Mouse (Mus musculus) thymus, adult 2 months (tissue): ENCODE data around the gene Fam160b1. TPM values are rescaled to one million over a fixed set of nuclear protein-coding genes. Genes with fewer than 3 reads are reported as not detected.

Source experiments
- DNase-seq: peaks from one replicate; pipeline ENCODE4 v3.0.0; 2021
- H3K27ac ChIP-seq: fragments of 200-500 bp; 2 replicates; pipeline ENCODE4 v1.5.1; 2012; ENCODE audit warnings: low read length, control low read depth; ENCODE audit not compliant: control insufficient read depth, insufficient read depth
- H3K27me3 ChIP-seq: fragments of 200-500 bp; 2 replicates; pipeline ENCODE4 v1.6.1; 2012; ENCODE audit warnings: mild to moderate bottlenecking, low read length, moderate library complexity, mixed read lengths; ENCODE audit not compliant: control insufficient read depth, insufficient read depth
- H3K36me3 ChIP-seq: fragments of 200-500 bp; 2 replicates; pipeline ENCODE4 v1.6.1; 2012; ENCODE audit warnings: mild to moderate bottlenecking, low read length, moderate library complexity; ENCODE audit not compliant: control insufficient read depth, insufficient read depth
- H3K4me1 ChIP-seq: fragments of 200-500 bp; replicated peaks from 2 replicates; pipeline ENCODE4 v1.6.1; 2012; ENCODE audit warnings: low read length; ENCODE audit not compliant: control insufficient read depth, insufficient read depth
- H3K4me3 ChIP-seq: fragments of 200-500 bp; 2 replicates; pipeline ENCODE4 v1.5.1; 2012; ENCODE audit warnings: mild to moderate bottlenecking, low read length, control low read depth, moderate library complexity; ENCODE audit not compliant: control insufficient read depth, insufficient read depth
- CTCF ChIP-seq: fragments of 200-500 bp; IDR thresholded peaks from 2 replicates; pipeline ENCODE4 v1.5.1; 2012; ENCODE audit warnings: mild to moderate bottlenecking, control low read depth, low read length, moderate library complexity, borderline replicate concordance; ENCODE audit not compliant: control insufficient read depth, poor library complexity, insufficient read depth; ENCODE audit errors: extremely low read depth
- POLR2A ChIP-seq: fragments of 200-500 bp; IDR thresholded peaks from 2 replicates; pipeline ENCODE4 v1.6.1; 2012; ENCODE audit warnings: mild to moderate bottlenecking, low read length, control low read depth, moderate library complexity; ENCODE audit not compliant: control insufficient read depth, poor library complexity, insufficient read depth; ENCODE audit errors: extremely low read depth
- whole genome bisulfite sequencing: fragments of 180-500 bp; shearing (Covaris S2); methylation state at CpG from one replicate; pipeline ENCODE4 v1.1.7; 2018; 5-methylcytosine and 5-hydroxymethylcytosine counted together
- polyA plus RNA-seq: library from polyadenylated mRNA; depleted of rRNA; stranded (reverse); fragments of >200 nt; gene quantifications from 2 replicates; pipeline ENCODE4 v1.2.3, GENCODE M21; 2012

Fam160b1 gene
- polyA plus RNA-seq, 1 experiment, result 28.3 TPM

- no peak overlapping the region for H3K27ac ChIP-seq
- H3K4me3 ChIP-seq, result no peak overlapping the region
- H3K4me1 ChIP-seq, result 0 out of 2 replicates have a peak, but pooled peaks cover 2% of the 10 kb centered on the region
- peaks cover 84% of the 10 kb centered on the region for H3K36me3 ChIP-seq
- DNase-seq, result no peak
- WGBS, result 91% methylated on average over 8 of the region's 8 CpGs
- TF ChIP-seq POLR2A, result no peak
- no peak for TF ChIP-seq CTCF
- no peaks in the 10 kb centered on the region for H3K27me3 ChIP-seq
Observed at GRCm38 (mm10) chr19:57373276-57373811, 12.9 kb downstream of the Fam160b1 start.

DNA sequence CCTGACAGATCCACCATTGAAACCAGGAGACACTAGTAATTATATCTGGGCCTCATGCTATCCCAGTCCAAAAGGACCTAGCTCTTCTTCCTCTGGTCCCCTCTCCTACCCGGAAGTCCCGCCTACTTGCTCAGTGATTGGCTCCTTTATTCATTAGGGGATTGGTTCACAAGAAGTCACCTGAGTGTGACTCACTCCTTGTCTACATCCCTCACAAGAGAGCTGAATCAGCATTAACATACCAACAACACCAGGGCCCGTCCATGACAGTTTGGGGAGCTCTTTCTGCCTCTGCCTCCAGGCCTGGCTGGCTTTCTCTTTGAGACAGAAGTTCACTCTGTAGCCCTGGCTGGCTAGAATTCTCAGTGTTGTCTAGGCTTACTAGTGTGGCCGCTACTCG lies 14.7 kb downstream of the Fam160b1 start:
- WGBS, result 94% methylated on average over 5 of the region's 5 CpGs
- Histone ChIP-seq H3K4me1 (no peaks in the 10 kb centered on the region), H3K4me3 (no peak overlapping the region), H3K27ac (no peak overlapping the region), H3K36me3 (peaks cover 95% of the 10 kb centered on the region), H3K27me3 (no peaks in the 10 kb centered on the region)
- no peak for DNase-seq
- TF ChIP-seq CTCF, result no peak
- no peak for TF ChIP-seq POLR2A

DNA sequence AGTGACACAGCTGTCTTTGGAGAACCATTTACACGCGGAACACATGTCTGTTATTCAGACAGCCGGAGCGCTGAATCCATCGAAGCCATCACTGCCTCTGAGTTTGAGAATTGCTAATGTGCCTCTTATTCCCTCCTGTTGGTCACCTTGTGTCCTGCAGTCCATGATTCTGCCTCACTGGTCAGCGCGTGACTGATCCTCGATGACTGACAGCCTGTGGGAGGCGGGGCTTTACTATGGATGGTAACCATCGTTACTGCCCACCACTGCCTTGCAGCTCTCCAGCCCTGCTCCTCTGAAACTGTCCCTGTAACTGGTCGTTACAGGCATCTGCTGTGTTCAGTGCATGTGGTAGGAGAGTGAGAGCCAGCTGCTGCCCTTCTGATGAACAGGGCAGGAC lies 15.3 kb downstream of the Fam160b1 start:
- H3K4me1 ChIP-seq, result no peaks in the 10 kb centered on the region
- TF ChIP-seq CTCF, result no peak
- no peak for TF ChIP-seq POLR2A
- H3K4me3 ChIP-seq, result no peak overlapping the region
- H3K27me3 ChIP-seq, result no peaks in the 10 kb centered on the region
- WGBS, result 98% methylated on average over 11 of the region's 11 CpGs
- peaks cover 95% of the 10 kb centered on the region for H3K36me3 ChIP-seq
- no peak overlapping the region for H3K27ac ChIP-seq
- no peak for DNase-seq

DNA sequence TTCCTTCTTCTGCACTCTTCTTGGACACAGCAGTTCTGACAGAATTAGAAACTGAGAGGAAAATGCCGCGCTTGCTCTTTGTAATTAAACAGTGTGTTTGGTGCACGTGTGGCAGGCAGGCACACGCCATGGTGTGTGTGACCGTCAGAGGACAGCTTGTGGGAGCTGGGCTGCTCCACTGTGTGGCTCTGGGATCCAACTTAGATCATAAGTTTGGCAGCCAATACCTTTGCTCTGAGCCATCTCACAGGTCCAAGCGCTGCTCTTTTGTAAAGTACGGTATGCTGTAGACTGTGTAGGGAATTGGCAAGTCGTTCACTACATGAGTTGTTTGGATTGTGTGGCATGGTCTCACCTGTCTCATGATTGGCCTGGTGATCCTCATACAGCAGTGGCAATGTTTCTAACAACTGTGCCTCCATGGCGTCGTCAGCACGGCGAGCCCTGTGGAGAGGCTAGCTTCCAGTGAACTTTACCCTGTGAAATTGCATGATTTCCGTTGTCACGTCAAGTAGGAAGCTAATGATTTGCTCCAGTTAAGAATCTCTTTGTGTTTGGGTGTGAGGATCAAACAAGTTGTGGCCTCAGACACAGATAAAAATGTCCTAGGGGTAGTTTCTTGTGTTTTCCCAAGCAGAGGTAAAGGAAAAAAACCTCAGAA lies 16.7 kb downstream of the Fam160b1 start:
- DNase-seq, result no peak
- TF ChIP-seq POLR2A (no peak), CTCF (no peak)
- WGBS, result 96% methylated on average over 14 of the region's 14 CpGs
- Histone ChIP-seq H3K27ac (no peak overlapping the region), H3K4me3 (no peak overlapping the region), H3K4me1 (no peaks in the 10 kb centered on the region), H3K36me3 (peaks cover 95% of the 10 kb centered on the region), H3K27me3 (no peaks in the 10 kb centered on the region)

GRCm38 (mm10) chr19:57386176-57386693 lies 25.8 kb downstream of the Fam160b1 start:
- DNase-seq, result no peak
- Histone ChIP-seq H3K27ac (no peak overlapping the region), H3K36me3 (peaks cover 69% of the 10 kb centered on the region), H3K27me3 (no peaks in the 10 kb centered on the region), H3K4me3 (no peak overlapping the region), H3K4me1 (peaks cover 3% of the 10 kb centered on the region; the same call in 1 of the 2 replicates)
- WGBS, result 94% methylated on average over 17 of the region's 17 CpGs
- TF ChIP-seq POLR2A, result no peak
- no peak for TF ChIP-seq CTCF

- H3K27ac ChIP-seq, result no peak overlapping the region
- H3K27me3 ChIP-seq, result no peaks in the 10 kb centered on the region
- H3K4me3 ChIP-seq, result no peak overlapping the region
- no peak for DNase-seq
- H3K4me1 ChIP-seq, result peaks cover 3% of the 10 kb centered on the region; the same call in 1 of the 2 replicates
- TF ChIP-seq CTCF (no peak), POLR2A (no peak)
- H3K36me3 ChIP-seq, result peaks cover 18% of the 10 kb centered on the region
- WGBS, result 96% methylated on average over 3 of the region's 3 CpGs
Observed at GRCm38 (mm10) chr19:57391545-57391944, 31.1 kb downstream of the Fam160b1 start.
